Mouse (Mus musculus) skeletal muscle tissue, adult 2 months (tissue): ENCODE results near the gene R3hdm1.
"Not testable (repeated sequence)": the region's sequence is repeated elsewhere in the genome, so short reads cannot be mapped to it uniquely, and the experiment has no call there.

Experiments used
- DNase-seq: peaks from one replicate; pipeline ENCODE4 v3.0.0-alpha.2; 2012; ENCODE audit warnings: low read depth, low spot score

The R3hdm1 gene

GRCm38 (mm10) chr1:128136222-128136621 lies 33.1 kb downstream of the R3hdm1 start:
- not testable (repeated sequence) for DNase-seq

- peak; percentile 12 for DNase-seq
Observed at GRCm38 (mm10) chr1:128141039-128141438, 37.9 kb downstream of the R3hdm1 start.

GRCm38 (mm10) chr1:128141737-128142136 lies 38.6 kb downstream of the R3hdm1 start:
- no peak for DNase-seq

GRCm38 (mm10) chr1:128166956-128167355 lies 63.9 kb downstream of the R3hdm1 start:
- DNase-seq = no peak

GRCm38 (mm10) chr1:128170104-128170503 lies 67.0 kb downstream of the R3hdm1 start:
- DNase-seq = no peak

GRCm38 (mm10) chr1:128191426-128191825 lies 88.3 kb downstream of the R3hdm1 start:
- DNase-seq = no peak

GRCm38 (mm10) chr1:128192369-128192768 lies 89.3 kb downstream of the R3hdm1 start:
- DNase-seq = no peak

GRCm38 (mm10) chr1:128194011-128194410 lies 90.9 kb downstream of the R3hdm1 start:
- DNase-seq = no peak

- no peak for DNase-seq
Observed at GRCm38 (mm10) chr1:128197353-128197752, 94.3 kb downstream of the R3hdm1 start.

- DNase-seq = no peak
Observed at GRCm38 (mm10) chr1:128213261-128213660, 110.2 kb downstream of the R3hdm1 start.

- DNase-seq = no peak
Observed at GRCm38 (mm10) chr1:128221886-128222285, 118.8 kb downstream of the R3hdm1 start.

GRCm38 (mm10) chr1:128223304-128223703 lies 120.2 kb downstream of the R3hdm1 start:
- DNase-seq = no peak

GRCm38 (mm10) chr1:128235181-128235580 lies 132.1 kb downstream of the R3hdm1 start:
- DNase-seq = no peak

GRCm38 (mm10) chr1:128243627-128243995 lies 140.5 kb downstream of the R3hdm1 start, which contains the start of gene Ubxn4:
TSS of gene Ubxn4 (plus strand) at chr1:128243964.
- no peak for DNase-seq

- peak; percentile 90 for DNase-seq
Observed at GRCm38 (mm10) chr1:128243996-128244726, 141.1 kb downstream of the R3hdm1 start.

- DNase-seq = peak; percentile 10
Observed at GRCm38 (mm10) chr1:128244727-128245355, 141.7 kb downstream of the R3hdm1 start.

GRCm38 (mm10) chr1:128267061-128267460 lies 164.0 kb downstream of the R3hdm1 start:
- not testable (repeated sequence) for DNase-seq

GRCm38 (mm10) chr1:128270731-128271130 lies 167.6 kb downstream of the R3hdm1 start:
- no peak for DNase-seq

GRCm38 (mm10) chr1:128275908-128276307 lies 172.8 kb downstream of the R3hdm1 start:
- DNase-seq = no peak

- DNase-seq = no peak
Observed at GRCm38 (mm10) chr1:128278563-128278962, 175.5 kb downstream of the R3hdm1 start.

- no peak for DNase-seq
Observed at GRCm38 (mm10) chr1:128281753-128282152, 178.7 kb downstream of the R3hdm1 start.

GRCm38 (mm10) chr1:128282924-128283323 lies 179.8 kb downstream of the R3hdm1 start:
- DNase-seq = no peak

GRCm38 (mm10) chr1:128284157-128284690 lies 181.1 kb downstream of the R3hdm1 start:
- no peak for DNase-seq
